Mouse (Mus musculus) macrophage (primary cell): ENCODE measurements at regions not wholly inside any gene's neighbourhood (a gene's known extent, or its start where the extent isn't known, plus 50 kb on each side); places are given as distances from the start of the nearest gene placed in this dataset.

Experiments
- H3K27ac ChIP-seq: fragments of 350-480 bp; formaldehyde crosslinking; 2 replicates; pipeline ENCODE4 v1.9.0; 2021
- H3K36me3 ChIP-seq: fragments of 350-480 bp; formaldehyde crosslinking; 2 replicates; pipeline ENCODE4 v1.9.0; 2021; ENCODE audit errors: inconsistent target
- H3K4me3 ChIP-seq: fragments of 350-480 bp; formaldehyde crosslinking; 2 replicates; pipeline ENCODE4 v1.9.0; 2021; ENCODE audit errors: inconsistent target
- H3K79me2 ChIP-seq: fragments of 350-480 bp; formaldehyde crosslinking; 2 replicates; pipeline ENCODE4 v1.9.0; 2021; ENCODE audit errors: inconsistent target
- WGBS: methylation state at CpG from one replicate; pipeline ENCODE4 v1.1.7; 2026; ENCODE audit warnings: inconsistent platforms; ENCODE audit not compliant: missing documents; 5-methylcytosine and 5-hydroxymethylcytosine counted together

DNA sequence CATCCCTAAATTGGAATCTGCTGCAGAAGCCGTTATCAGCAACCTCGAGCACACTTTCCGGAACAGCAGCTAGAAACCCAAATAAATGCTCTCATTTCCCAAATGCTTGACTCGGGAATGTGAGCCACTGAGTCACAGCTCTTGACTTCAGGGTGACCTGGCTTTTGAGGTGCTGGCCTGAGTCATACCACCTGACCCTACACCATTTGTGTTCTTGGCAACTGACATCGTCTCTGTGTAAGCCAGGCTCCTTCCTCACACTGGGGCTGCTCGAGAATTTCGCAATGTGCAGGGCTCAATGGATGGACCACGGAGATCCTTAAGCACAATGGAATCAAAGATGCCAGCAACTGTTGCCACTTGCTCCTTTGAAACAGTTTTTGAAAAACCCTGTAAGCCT, 50.9 kb upstream of the Glrp1 start:
- Histone ChIP-seq H3K79me2 (no peaks in the 10 kb centered on the region), H3K27ac (no peak overlapping the region), H3K36me3 (no peaks in the 10 kb centered on the region), H3K4me3 (no peak overlapping the region)
- 66% methylated on average over 8 of the region's 8 CpGs for WGBS
